Mouse (Mus musculus) thymus, adult 2 months (tissue): ENCODE results near the gene Sptan1. TPM values are rescaled to one million over a fixed set of nuclear protein-coding genes. Genes with fewer than 3 reads are reported as not detected.

Experiments
- DNase-seq: peaks from one replicate; pipeline ENCODE4 v3.0.0; 2021
- H3K27ac ChIP-seq: fragments of 200-500 bp; 2 replicates; pipeline ENCODE4 v1.5.1; 2012; ENCODE audit warnings: low read length, control low read depth; ENCODE audit not compliant: control insufficient read depth, insufficient read depth
- H3K27me3 ChIP-seq: fragments of 200-500 bp; 2 replicates; pipeline ENCODE4 v1.6.1; 2012; ENCODE audit warnings: mild to moderate bottlenecking, low read length, moderate library complexity, mixed read lengths; ENCODE audit not compliant: control insufficient read depth, insufficient read depth
- H3K36me3 ChIP-seq: fragments of 200-500 bp; 2 replicates; pipeline ENCODE4 v1.6.1; 2012; ENCODE audit warnings: mild to moderate bottlenecking, low read length, moderate library complexity; ENCODE audit not compliant: control insufficient read depth, insufficient read depth
- H3K4me1 ChIP-seq: fragments of 200-500 bp; replicated peaks from 2 replicates; pipeline ENCODE4 v1.6.1; 2012; ENCODE audit warnings: low read length; ENCODE audit not compliant: control insufficient read depth, insufficient read depth
- H3K4me3 ChIP-seq: fragments of 200-500 bp; 2 replicates; pipeline ENCODE4 v1.5.1; 2012; ENCODE audit warnings: mild to moderate bottlenecking, low read length, control low read depth, moderate library complexity; ENCODE audit not compliant: control insufficient read depth, insufficient read depth
- CTCF ChIP-seq: fragments of 200-500 bp; IDR thresholded peaks from 2 replicates; pipeline ENCODE4 v1.5.1; 2012; ENCODE audit warnings: mild to moderate bottlenecking, control low read depth, low read length, moderate library complexity, borderline replicate concordance; ENCODE audit not compliant: control insufficient read depth, poor library complexity, insufficient read depth; ENCODE audit errors: extremely low read depth
- POLR2A ChIP-seq: fragments of 200-500 bp; IDR thresholded peaks from 2 replicates; pipeline ENCODE4 v1.6.1; 2012; ENCODE audit warnings: mild to moderate bottlenecking, low read length, control low read depth, moderate library complexity; ENCODE audit not compliant: control insufficient read depth, poor library complexity, insufficient read depth; ENCODE audit errors: extremely low read depth
- WGBS: fragments of 180-500 bp; shearing (Covaris S2); methylation state at CpG from one replicate; pipeline ENCODE4 v1.1.7; 2018; 5-methylcytosine and 5-hydroxymethylcytosine counted together
- polyA plus RNA-seq: library from polyadenylated mRNA; depleted of rRNA; stranded (reverse); fragments of >200 nt; gene quantifications from 2 replicates; pipeline ENCODE4 v1.2.3, GENCODE M21; 2012

The Sptan1 gene
- polyA plus RNA-seq, 1 experiment = 168 TPM

DNA sequence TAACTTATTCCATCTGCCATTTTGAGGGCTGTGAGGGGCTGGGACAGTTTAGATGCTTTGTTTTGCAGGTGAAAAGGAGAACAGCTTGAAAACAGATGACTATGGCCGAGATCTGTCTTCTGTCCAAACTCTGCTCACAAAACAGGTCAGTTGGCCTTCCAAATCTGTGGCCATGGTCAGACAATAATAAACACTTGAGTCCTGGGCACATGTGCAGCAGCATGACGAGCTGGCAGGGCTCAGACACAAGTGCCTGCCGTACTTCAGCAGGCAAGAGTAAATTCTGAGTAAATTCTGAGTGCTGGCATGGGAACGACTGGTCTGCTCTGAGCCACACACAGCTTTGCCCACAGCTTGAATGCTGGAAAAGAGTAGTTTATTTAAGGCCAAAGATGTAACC lies 60.1 kb downstream of the Sptan1 start:
- no peak overlapping the region for H3K4me3 ChIP-seq
- WGBS = 97% methylated on average over 4 of the region's 4 CpGs
- no peaks in the 10 kb centered on the region for H3K4me1 ChIP-seq
- DNase-seq = no peak
- H3K36me3 ChIP-seq = peaks cover 100% of the 10 kb centered on the region
- H3K27ac ChIP-seq = no peak overlapping the region
- TF ChIP-seq CTCF = no peak
- no peak for TF ChIP-seq POLR2A
- H3K27me3 ChIP-seq = no peaks in the 10 kb centered on the region

DNA sequence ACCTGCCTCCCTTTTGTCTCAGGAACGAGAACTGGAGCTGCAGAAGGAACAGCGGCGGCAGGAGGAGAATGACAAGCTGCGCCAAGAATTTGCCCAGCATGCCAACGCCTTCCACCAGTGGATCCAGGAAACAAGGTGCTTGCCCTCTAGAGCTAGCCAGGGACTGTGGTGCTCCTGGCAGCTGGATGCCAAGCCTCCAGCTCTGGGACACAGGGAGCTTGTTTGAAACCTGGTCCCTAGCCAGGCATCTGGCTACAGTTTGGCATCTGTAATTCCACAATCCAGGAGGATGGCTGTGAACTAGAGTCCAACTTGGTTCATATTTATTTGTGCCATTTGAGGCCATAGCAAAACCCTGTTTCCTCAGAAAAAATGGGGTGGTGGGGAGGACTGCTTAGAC lies 61.6 kb downstream of the Sptan1 start:
- TF ChIP-seq POLR2A = no peak
- TF ChIP-seq CTCF = no peak
- H3K36me3 ChIP-seq = peaks cover 100% of the 10 kb centered on the region
- no peaks in the 10 kb centered on the region for H3K27me3 ChIP-seq
- DNase-seq = no peak
- H3K27ac ChIP-seq = no peak overlapping the region
- no peaks in the 10 kb centered on the region for H3K4me1 ChIP-seq
- WGBS = 97% methylated on average over 5 of the region's 5 CpGs
- H3K4me3 ChIP-seq = no peak overlapping the region

DNA sequence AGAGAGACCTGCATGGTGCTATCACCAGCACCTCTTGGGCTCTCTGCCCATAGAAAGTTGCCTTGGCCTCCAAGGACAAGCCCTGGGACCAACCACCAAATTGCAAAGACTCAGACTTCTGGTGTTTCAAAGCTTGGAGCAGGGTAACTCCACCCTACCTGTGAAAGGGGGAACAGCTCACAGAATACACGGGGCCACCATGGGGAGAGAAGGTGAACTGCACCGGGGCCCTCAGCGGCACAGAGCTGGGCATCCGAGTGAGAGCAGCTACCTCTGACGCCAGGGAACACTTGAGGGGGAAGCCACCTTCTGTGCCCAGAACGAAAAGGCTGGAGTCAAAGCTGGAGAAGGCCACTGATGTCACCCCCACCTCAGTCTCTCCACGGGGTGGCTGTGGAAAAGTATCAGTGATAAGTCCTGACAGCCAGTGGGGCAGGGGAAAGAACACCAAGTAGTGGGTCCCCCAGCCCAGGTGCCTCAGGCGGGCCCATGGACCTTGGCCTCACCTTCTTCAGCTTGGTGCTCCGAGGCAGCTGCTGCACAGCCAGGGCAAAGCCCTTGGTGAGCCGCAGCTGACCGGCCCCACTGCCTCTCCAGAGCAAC lies 67.0 kb downstream of the Sptan1 start:
- Histone ChIP-seq H3K36me3 (peaks cover 47% of the 10 kb centered on the region), H3K4me1 (no peaks in the 10 kb centered on the region), H3K27me3 (no peaks in the 10 kb centered on the region), H3K4me3 (no peak overlapping the region), H3K27ac (no peak overlapping the region)
- 72% methylated on average over 11 of the region's 11 CpGs for WGBS
- DNase-seq = peak; percentile 24
- no peak for TF ChIP-seq CTCF

GRCm38 (mm10) chr2:30032957-30033356 lies 67.6 kb downstream of the Sptan1 start:
- TF ChIP-seq CTCF = no peak
- no peaks in the 10 kb centered on the region for H3K27me3 ChIP-seq
- H3K4me3 ChIP-seq = no peak overlapping the region
- no peak for DNase-seq
- no peak overlapping the region for H3K27ac ChIP-seq
- WGBS = 89% methylated on average over 6 of the region's 6 CpGs
- H3K36me3 ChIP-seq = peaks cover 41% of the 10 kb centered on the region
- no peaks in the 10 kb centered on the region for H3K4me1 ChIP-seq

DNA sequence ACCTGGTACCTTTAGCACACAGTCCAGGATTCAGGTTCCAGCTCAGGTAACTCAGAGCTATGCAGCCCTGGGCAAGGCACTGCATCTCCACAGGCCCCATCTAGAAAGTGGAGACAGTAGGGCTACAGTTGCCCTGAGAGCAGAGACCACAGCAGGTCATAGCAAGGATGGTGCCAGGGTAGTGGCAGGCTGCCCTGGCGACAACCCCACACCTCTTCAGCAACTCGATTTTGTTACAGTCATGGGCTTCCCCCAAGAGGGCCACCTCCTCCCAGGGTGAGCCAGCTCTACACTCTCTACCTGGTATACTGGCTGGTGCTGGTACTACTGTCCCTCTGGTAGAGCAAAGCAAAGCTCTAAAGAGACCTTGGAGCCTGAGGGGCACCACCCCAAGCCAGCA lies 72.4 kb downstream of the Sptan1 start:
- 83% methylated on average over 2 of the region's 2 CpGs for WGBS
- no peak overlapping the region for H3K27ac ChIP-seq
- TF ChIP-seq POLR2A (no peak), CTCF (no peak)
- H3K36me3 ChIP-seq = no peaks in the 10 kb centered on the region
- DNase-seq = no peak
- no peaks in the 10 kb centered on the region for H3K4me1 ChIP-seq
- no peak overlapping the region for H3K4me3 ChIP-seq
- H3K27me3 ChIP-seq = no peaks in the 10 kb centered on the region

DNA sequence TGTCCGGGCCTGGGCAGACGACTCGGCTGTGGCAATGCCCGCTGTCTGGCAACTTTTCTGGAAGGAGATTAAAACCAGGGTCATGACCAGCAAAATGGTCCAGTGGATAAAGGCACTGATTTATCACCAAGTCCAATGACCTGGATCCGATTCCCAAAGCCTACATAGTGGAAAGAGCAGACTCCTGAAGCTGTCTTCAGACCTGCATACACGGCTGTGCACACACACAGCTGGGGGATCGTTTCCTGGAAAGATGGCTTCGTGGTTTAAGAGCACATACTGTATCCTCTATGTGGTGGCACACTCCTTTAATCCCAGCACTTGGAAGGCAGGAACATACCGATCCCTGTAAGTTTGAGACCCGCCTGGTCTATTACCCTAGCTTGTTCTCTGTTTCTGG lies 73.0 kb downstream of the Sptan1 start:
- TF ChIP-seq POLR2A (no peak), CTCF (no peak)
- Histone ChIP-seq H3K36me3 (no peaks in the 10 kb centered on the region), H3K27me3 (no peaks in the 10 kb centered on the region), H3K4me1 (no peaks in the 10 kb centered on the region), H3K4me3 (no peak overlapping the region), H3K27ac (no peak overlapping the region)
- 90% methylated on average over 10 of the region's 10 CpGs for WGBS
- DNase-seq = no peak

DNA sequence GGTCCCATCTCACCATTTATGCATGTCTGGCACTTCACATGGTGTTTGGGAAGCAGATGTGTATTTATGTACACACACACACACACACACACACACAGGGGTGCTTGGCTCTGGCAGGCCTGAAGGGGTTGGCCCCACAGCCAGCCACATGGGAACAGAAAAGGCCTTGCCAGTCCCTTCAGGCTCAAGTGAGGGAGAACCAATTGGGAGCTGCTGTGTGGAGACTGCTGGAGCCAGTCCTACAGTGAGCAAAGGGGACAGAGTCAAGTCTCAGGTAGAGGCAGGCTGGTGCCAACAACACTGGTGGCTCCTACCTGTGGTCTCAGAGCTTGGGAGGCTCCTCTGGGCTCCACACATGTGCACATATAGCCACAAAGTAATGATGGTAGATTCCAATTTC lies 74.3 kb downstream of the Sptan1 start:
- TF ChIP-seq POLR2A (no peak), CTCF (no peak)
- no peak overlapping the region for H3K27ac ChIP-seq
- no peak overlapping the region for H3K4me3 ChIP-seq
- no peak for DNase-seq
- H3K4me1 ChIP-seq = no peaks in the 10 kb centered on the region
- no peaks in the 10 kb centered on the region for H3K27me3 ChIP-seq
- H3K36me3 ChIP-seq = no peaks in the 10 kb centered on the region
